Mouse (Mus musculus) lung, postnatal 0 days (tissue): ENCODE results near the gene Rpp14.

Experiments used
- CTCF ChIP-seq: IDR thresholded peaks from 2 replicates; pipeline ENCODE4 v1.5.1; 2016; ENCODE audit warnings: antibody characterized with exemption, mild to moderate bottlenecking
- EP300 ChIP-seq: IDR thresholded peaks from 2 replicates; pipeline ENCODE4 v1.6.1; 2016; ENCODE audit warnings: antibody characterized with exemption, mild to moderate bottlenecking, control low read depth

DNA sequence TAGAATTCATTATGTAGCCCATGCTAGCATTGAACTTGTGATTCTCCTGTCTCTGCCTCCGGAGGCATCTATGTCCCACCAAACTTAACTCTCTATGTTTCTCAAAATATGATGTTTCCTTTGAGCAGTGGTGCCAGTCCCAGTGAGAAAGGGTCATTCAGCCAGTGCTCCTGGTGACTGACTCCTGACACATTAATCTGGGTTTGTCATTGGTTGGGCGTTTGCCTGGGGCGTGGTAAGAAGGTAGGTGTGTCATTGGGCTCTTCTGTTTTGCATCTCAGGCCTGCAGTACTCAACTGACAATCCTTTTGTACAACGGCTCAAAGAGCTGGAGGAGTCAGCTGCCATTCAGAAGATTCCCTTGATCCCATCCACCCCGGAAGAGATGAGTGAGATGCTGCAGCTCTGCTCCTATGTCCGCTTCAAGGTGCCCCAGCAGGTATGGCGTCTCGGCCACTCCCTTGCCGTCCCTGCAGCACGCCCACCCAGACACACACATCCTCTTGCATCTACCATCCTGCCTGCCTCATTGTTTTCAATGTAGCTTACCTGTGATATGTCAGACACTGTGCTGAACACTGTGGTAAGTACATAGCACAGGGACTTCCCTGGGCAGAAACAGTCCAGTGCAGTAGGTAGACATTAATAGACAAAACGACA lies 34.9 kb upstream of the Rpp14 start:
- TF ChIP-seq CTCF (no peak), EP300 (no peak)
